14 mouse cellular contexts compared by ENCODE assay signal in the genomic region with DNA sequence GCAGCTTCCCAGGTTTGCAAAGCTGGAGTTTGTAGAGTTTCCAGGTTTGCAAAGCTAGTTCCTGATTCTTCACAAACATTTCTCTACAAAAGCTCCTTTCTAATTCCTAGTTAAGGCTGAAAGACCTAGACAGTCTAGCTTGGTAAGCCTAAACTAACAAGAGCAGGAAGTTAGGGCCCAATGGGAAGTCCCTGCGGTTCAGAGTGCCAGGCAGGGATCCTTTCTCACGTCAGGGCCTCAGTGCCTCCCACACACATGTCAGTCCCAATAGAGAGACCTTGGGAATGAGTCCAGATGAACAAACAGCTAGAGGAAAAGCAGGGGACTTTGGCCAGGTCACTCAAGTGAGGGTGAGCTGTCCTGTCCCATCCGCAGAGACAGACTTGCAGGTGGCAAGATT. TPM values are rescaled to one million over a fixed set of nuclear protein-coding genes. Genes with fewer than 3 reads are reported as not detected.
DNase-seq lines count a peak whose midpoint lies in the region; ATAC-seq and TF ChIP-seq lines count a peak whose summit lies in the region.
"Had no signal": no experiment of that assay in that cellular context is flagged by ENCODE, and none has a peak within 500 bp of the region (broad histone marks: within the 10 kb centered on the region; RNA-seq: fewer than 3 reads in every experiment).

No protein-coding gene starts in this region.

- no peak for TF ChIP-seq CTCF in bone marrow macrophage, adult 2 months (IDR thresholded peaks at IDR 0.05; ENCODE audit: low read depth, low read length)
- no peak for TF ChIP-seq CTCF in stomach, postnatal 0 days (IDR thresholded peaks at IDR 0.05; ENCODE audit: low read depth)

- no peak overlapping the region for H3K4me2 ChIP-seq in liver, embryonic 12.5 days
- no peak overlapping the region for H3K4me2 ChIP-seq in stomach, postnatal 0 days (replicated peaks; ENCODE audit: low read depth)
- H3K4me2 ChIP-seq: forebrain, embryonic 15.5 days; hindbrain, embryonic 14.5 days had no signal

- no peaks in the 10 kb centered on the region for H3K9me3 ChIP-seq in liver, embryonic 12.5 days (replicated peaks)
- H3K9me3 ChIP-seq in stomach, postnatal 0 days (ENCODE audit: control insufficient read depth, low read length) = no peaks in the 10 kb centered on the region
- H3K9me3 ChIP-seq: forebrain, embryonic 15.5 days; G1E had no signal

- 42% methylated on average over 3 of the region's 3 CpGs for WGBS in liver, embryonic 12.5 days (ENCODE audit: insufficient replicate concordance)
- 44% methylated on average over 3 of the region's 3 CpGs for WGBS in stomach, postnatal 0 days

- no peaks in the 10 kb centered on the region for H3K36me3 ChIP-seq in liver, embryonic 12.5 days
- H3K36me3 ChIP-seq in stomach, postnatal 0 days (ENCODE audit: control insufficient read depth, insufficient read depth, low read length) = no peaks in the 10 kb centered on the region
- H3K36me3 ChIP-seq: forebrain, embryonic 15.5 days; G1E had no signal

- peak; percentile 43 for DNase-seq in ovary, adult 18-20 months (ENCODE audit: low spot score)
- DNase-seq in ovary, postnatal 10 days (ENCODE audit: low spot score) = no peak
- no peak for DNase-seq in stomach, postnatal 0 days (ENCODE audit: low spot score)
- no peak for DNase-seq in left cerebral cortex, postnatal 10 days (ENCODE audit: extremely low spot score in 1 of 2, low spot score in 2 of 2)
- DNase-seq in frontal cortex, adult 2 months (ENCODE audit: extremely low spot score in 1 of 2, low spot score in 1 of 2) = no peak
- DNase-seq: embryo, embryonic 11 days had no signal

- H3K27ac ChIP-seq in bone marrow macrophage, adult 2 months (ENCODE audit: insufficient read depth, low read depth, low read length) = peak overlapping the region; percentile 30
- no peak overlapping the region for H3K27ac ChIP-seq in liver, embryonic 12.5 days
- no peak overlapping the region for H3K27ac ChIP-seq in stomach, postnatal 0 days (replicated peaks)
- H3K27ac ChIP-seq: forebrain, embryonic 15.5 days; hindbrain, embryonic 14.5 days; left cerebral cortex, adult 2 months had no signal

- TF ChIP-seq POLR2A in bone marrow macrophage, adult 2 months (IDR thresholded peaks at IDR 0.05; ENCODE audit: borderline replicate concordance, low read depth, low read length) = no peak

- no peaks in the 10 kb centered on the region for H3K27me3 ChIP-seq in liver, embryonic 12.5 days (replicated peaks)
- H3K27me3 ChIP-seq in stomach, postnatal 0 days (ENCODE audit: control insufficient read depth, insufficient read depth, low read length) = no peaks in the 10 kb centered on the region
- H3K27me3 ChIP-seq: forebrain, embryonic 15.5 days had no signal

- intact Hi-C loops in left cerebral cortex, postnatal 10 days (cut with DNase I) = no loop called here

- no peak for TF ChIP-seq EP300 in stomach, postnatal 0 days (optimal IDR thresholded peaks at IDR 0.05)

- H3K9ac ChIP-seq in liver, embryonic 12.5 days = no peak overlapping the region
- no peak overlapping the region for H3K9ac ChIP-seq in stomach, postnatal 0 days (ENCODE audit: low read length)
- H3K9ac ChIP-seq: forebrain, embryonic 15.5 days; hindbrain, embryonic 14.5 days had no signal

- peaks cover 24% of the 10 kb centered on the region for H3K4me1 ChIP-seq in bone marrow macrophage, adult 2 months (ENCODE audit: control insufficient read depth, insufficient read depth, low read length)
- no peaks in the 10 kb centered on the region for H3K4me1 ChIP-seq in liver, embryonic 12.5 days
- H3K4me1 ChIP-seq in stomach, postnatal 0 days (replicated peaks; ENCODE audit: control insufficient read depth, insufficient read depth) = no peaks in the 10 kb centered on the region
- H3K4me1 ChIP-seq: forebrain, embryonic 15.5 days had no signal

- ATAC-seq in liver, embryonic 12.5 days = peak; percentile 71
- ATAC-seq in stomach, postnatal 0 days (ENCODE audit: low FRiP score, low TSS enrichment) = peak; percentile 53; the same call in 1 of the 2 replicates
- ATAC-seq: forebrain, embryonic 15.5 days; lung, postnatal 0 days had no signal

- H3K4me3 ChIP-seq in bone marrow macrophage, adult 2 months (ENCODE audit: insufficient read depth, low read length) = no peak overlapping the region
- no peak overlapping the region for H3K4me3 ChIP-seq in liver, embryonic 12.5 days
- H3K4me3 ChIP-seq in stomach, postnatal 0 days (ENCODE audit: low read depth, low read length) = no peak overlapping the region
- H3K4me3 ChIP-seq: forebrain, embryonic 15.5 days; left cerebral cortex, adult 2 months had no signal

RNA-seq across cellular contexts. Expression of a gene that starts 1.3 kb away (rescaled TPM):
- 7.8 and 15.7 TPM in 2 replicates for polyA plus RNA-seq in bone marrow macrophage, adult 2 months (2012; ENCODE audit: insufficient read depth, insufficient read length, missing spikeins)
- 0.54 and 1.0 TPM in 2 replicates for polyA plus RNA-seq in liver, embryonic 12.5 days (2016; fragmentation: Nextera tagmentation; extraction: Ambion mirVana)
- 22.4 and 30.0 TPM in 2 replicates for polyA plus RNA-seq in stomach, postnatal 0 days (2015; fragmentation: Nextera tagmentation; extraction: Ambion mirVana)
- total RNA-seq in left cerebral cortex, postnatal 10 days (2021) = not detected
- 0.08 and 0.27 TPM in 2 replicates for polyA plus RNA-seq in frontal cortex, adult 2 months (2012; rRNA removed)
- total RNA-seq: left cerebral cortex, adult 2 months had no signal
- polyA plus RNA-seq: G1E; hindbrain, embryonic 14.5 days had no signal

RNA-seq across cellular contexts. Expression of a gene that starts 32.0 kb away (rescaled TPM):
- polyA plus RNA-seq in bone marrow macrophage, adult 2 months (2012; ENCODE audit: insufficient read depth, insufficient read length, missing spikeins) = 39.8 and 44.5 TPM in 2 replicates
- 13.1 and 13.2 TPM in 2 replicates for polyA plus RNA-seq in liver, embryonic 12.5 days (2016; fragmentation: Nextera tagmentation; extraction: Ambion mirVana)
- polyA plus RNA-seq in stomach, postnatal 0 days (2015; fragmentation: Nextera tagmentation; extraction: Ambion mirVana) = 9.2 and 10.2 TPM in 2 replicates
- total RNA-seq in left cerebral cortex, postnatal 10 days (2021) = 1 to 10 TPM in 1 of 2 experiments, under 1 TPM in 1; 0.67 to 2.0 TPM
- polyA plus RNA-seq in frontal cortex, adult 2 months (2012; rRNA removed) = 0.74 and 1.5 TPM in 2 replicates

RNA-seq across cellular contexts. Expression of a gene that starts 44.3 kb away (rescaled TPM):
- not detected in 2 replicates for polyA plus RNA-seq in bone marrow macrophage, adult 2 months (2012; ENCODE audit: insufficient read depth, insufficient read length, missing spikeins)
- polyA plus RNA-seq in liver, embryonic 12.5 days (2016; fragmentation: Nextera tagmentation; extraction: Ambion mirVana) = not detected in 2 replicates
- polyA plus RNA-seq in stomach, postnatal 0 days (2015; fragmentation: Nextera tagmentation; extraction: Ambion mirVana) = 0.39 and 0.40 TPM in 2 replicates
- total RNA-seq in left cerebral cortex, postnatal 10 days (2021) = not detected
- not detected in 2 replicates for polyA plus RNA-seq in frontal cortex, adult 2 months (2012; rRNA removed)
- total RNA-seq: G1E; left cerebral cortex, adult 2 months had no signal
- polyA plus RNA-seq: forebrain, embryonic 15.5 days; G1E; gonadal fat pad, adult 2 months; hindbrain, embryonic 14.5 days; lung, postnatal 0 days had no signal

RNA-seq across cellular contexts. Expression of a gene that starts 58.6 kb away (rescaled TPM):
- not detected in 2 replicates for polyA plus RNA-seq in bone marrow macrophage, adult 2 months (2012; ENCODE audit: insufficient read depth, insufficient read length, missing spikeins)
- polyA plus RNA-seq in liver, embryonic 12.5 days (2016; fragmentation: Nextera tagmentation; extraction: Ambion mirVana) = not detected in 2 replicates
- polyA plus RNA-seq in stomach, postnatal 0 days (2015; fragmentation: Nextera tagmentation; extraction: Ambion mirVana) = 114 and 116 TPM in 2 replicates
- total RNA-seq in left cerebral cortex, postnatal 10 days (2021) = not detected
- polyA plus RNA-seq in frontal cortex, adult 2 months (2012; rRNA removed) = 0.11 TPM in 1 of 2 replicates, not detected in the other
- total RNA-seq: left cerebral cortex, adult 2 months had no signal
- polyA plus RNA-seq: forebrain, embryonic 15.5 days; G1E; hindbrain, embryonic 14.5 days; lung, postnatal 0 days had no signal
